Mouse (Mus musculus): Measurements from ENCODE around the gene Pnpla3.

- TF ChIP-seq EP300 (IDR thresholded peaks at IDR 0.05; ENCODE audit: low read depth) (no peak), CTCF (IDR thresholded peaks at IDR 0.05; ENCODE audit: low read depth) (no peak)
Observed at GRCm38 (mm10) chr15:84123075-84123474, 44.6 kb upstream of the Pnpla3 start, which contains the start of gene Pnpla5.
